Mouse (Mus musculus) cerebellum, adult 9-11 months (tissue): Measurements from ENCODE around the gene Gja4.

Source experiments
- DNase-seq: peaks from one replicate; pipeline ENCODE4 v3.0.0; 2022

Gja4 gene

GRCm38 (mm10) chr4:127323651-127324050 is 9.8 kb upstream of the Gja4 start:
- DNase-seq, result no peak

GRCm38 (mm10) chr4:127319613-127320012 is 5.8 kb upstream of the Gja4 start:
- DNase-seq, result peak; percentile 49

- DNase-seq, result no peak
These were observed 3.3 kb upstream of the Gja4 start for GRCm38 (mm10) chr4:127317143-127317542.

GRCm38 (mm10) chr4:127315753-127316152 is 1.9 kb upstream of the Gja4 start:
- no peak for DNase-seq

GRCm38 (mm10) chr4:127314585-127314984 is 746 bp upstream of the Gja4 start:
- no peak for DNase-seq

- no peak for DNase-seq
These were observed 1.5 kb downstream of the Gja4 start for GRCm38 (mm10) chr4:127312349-127312748.

- peak; percentile 59 for DNase-seq
These were observed 2.3 kb downstream of the Gja4 start for GRCm38 (mm10) chr4:127311561-127311960.

- DNase-seq, result no peak
These were observed 6.9 kb downstream of the Gja4 start for GRCm38 (mm10) chr4:127306915-127307314.

GRCm38 (mm10) chr4:127303796-127304195 is 10.0 kb downstream of the Gja4 start:
- no peak for DNase-seq

- no peak for DNase-seq
These were observed 13.3 kb downstream of the Gja4 start for GRCm38 (mm10) chr4:127300503-127300902.

GRCm38 (mm10) chr4:127292631-127293030 is 21.2 kb downstream of the Gja4 start:
- DNase-seq, result no peak

GRCm38 (mm10) chr4:127289039-127289548 is 24.7 kb downstream of the Gja4 start:
- no peak for DNase-seq

- DNase-seq, result no peak
These were observed 26.9 kb downstream of the Gja4 start for GRCm38 (mm10) chr4:127286907-127287306.

GRCm38 (mm10) chr4:127279241-127279640 is 34.6 kb downstream of the Gja4 start:
- no peak for DNase-seq

GRCm38 (mm10) chr4:127278451-127279001 is 35.3 kb downstream of the Gja4 start:
- DNase-seq, result no peak

- DNase-seq, result no peak
These were observed 49.7 kb downstream of the Gja4 start for GRCm38 (mm10) chr4:127264183-127264554.

GRCm38 (mm10) chr4:127263438-127264182 is 50.2 kb downstream of the Gja4 start:
- no peak for DNase-seq

GRCm38 (mm10) chr4:127261601-127262000 is 52.2 kb downstream of the Gja4 start:
- DNase-seq, result no peak
